7 mouse cellular contexts compared by ENCODE assay signal in the genomic region with DNA sequence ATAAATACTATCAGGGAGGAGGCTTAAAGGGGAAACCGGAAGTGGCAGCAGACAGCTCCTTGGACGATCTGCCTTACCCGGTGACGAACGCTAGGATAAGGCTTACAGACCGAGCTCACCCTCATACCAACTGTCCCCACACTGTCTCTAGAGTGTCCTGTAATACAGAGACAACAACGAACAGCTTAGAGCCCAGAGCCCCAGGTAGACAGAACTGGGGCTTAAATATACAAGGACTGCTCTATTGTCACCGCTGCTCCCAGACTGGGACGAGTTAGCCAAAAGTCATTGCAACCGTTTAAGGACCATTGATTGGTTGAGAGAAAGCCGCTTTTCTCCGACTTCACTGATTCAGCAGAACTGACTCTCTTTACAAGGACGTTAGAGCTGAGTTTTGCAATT. TPM values are rescaled to one million over a fixed set of nuclear protein-coding genes. Genes with fewer than 3 reads are reported as not detected.
A peak's percentile ranks its signal among the peaks of the same experiment; 100 is the strongest.
DNase-seq lines count a peak whose midpoint lies in the region; ATAC-seq and TF ChIP-seq lines count a peak whose summit lies in the region.

No protein-coding gene starts in this region.

- peak overlapping the region; percentile 27 for H3K9ac ChIP-seq in liver, adult 2 months (ENCODE audit: low read depth, low read length)
- no peak overlapping the region for H3K9ac ChIP-seq in embryonic facial prominence, embryonic 14.5 days (ENCODE audit: low read depth, low read length)
- no peak overlapping the region for H3K9ac ChIP-seq in neural tube, embryonic 13.5 days

- no peak for TF ChIP-seq POLR2A in liver, adult 2 months (IDR thresholded peaks at IDR 0.05; ENCODE audit: extremely low read depth, insufficient read depth, low read length)

- ATAC-seq in embryonic facial prominence, embryonic 14.5 days (ENCODE audit: low read depth) = 0 out of 2 replicates have a peak, but pooled peaks have one; percentile 22
- ATAC-seq in inflammation-experienced regulatory T-cells, adult 6 months = peak; percentile 67
- ATAC-seq in neural tube, embryonic 13.5 days (ENCODE audit: low read depth) = no peak

- no peaks in the 10 kb centered on the region for H3K9me3 ChIP-seq in embryonic facial prominence, embryonic 14.5 days (ENCODE audit: control insufficient read depth, low read length)
- no peaks in the 10 kb centered on the region for H3K9me3 ChIP-seq in neural tube, embryonic 13.5 days

- peak overlapping the region; percentile 13 for H3K4me2 ChIP-seq in embryonic facial prominence, embryonic 14.5 days (ENCODE audit: low read depth, low read length)
- H3K4me2 ChIP-seq in neural tube, embryonic 13.5 days = peak overlapping the region; percentile 36

- H3K36me3 ChIP-seq in liver, adult 2 months (ENCODE audit: control insufficient read depth, insufficient read depth, low read length) = no peaks in the 10 kb centered on the region
- H3K36me3 ChIP-seq in embryonic facial prominence, embryonic 14.5 days (ENCODE audit: control insufficient read depth, insufficient read depth, low read length) = no peaks in the 10 kb centered on the region
- H3K36me3 ChIP-seq in neural tube, embryonic 13.5 days = no peaks in the 10 kb centered on the region

- H3K27ac ChIP-seq in liver, adult 2 months (replicated peaks; ENCODE audit: insufficient read depth, low read depth, low read length) = no peak overlapping the region
- no peak overlapping the region for H3K27ac ChIP-seq in embryonic facial prominence, embryonic 14.5 days (replicated peaks; ENCODE audit: low read depth, low read length)
- no peak overlapping the region for H3K27ac ChIP-seq in neural tube, embryonic 13.5 days (replicated peaks)

- peak overlapping the region; percentile 25; the same call in 1 of the 2 replicates for H3K4me3 ChIP-seq in liver, adult 2 months (ENCODE audit: insufficient read depth, low read depth, low read length)
- H3K4me3 ChIP-seq in embryonic facial prominence, embryonic 14.5 days (ENCODE audit: low read depth, low read length) = no peak overlapping the region
- no peak overlapping the region for H3K4me3 ChIP-seq in neural tube, embryonic 13.5 days

- peaks cover 4% of the 10 kb centered on the region; the same call in 1 of the 2 replicates for H3K4me1 ChIP-seq in liver, adult 2 months (ENCODE audit: control insufficient read depth, insufficient read depth, low read length)
- H3K4me1 ChIP-seq in embryonic facial prominence, embryonic 14.5 days (ENCODE audit: control insufficient read depth, insufficient read depth, low read length) = peaks cover 4% of the 10 kb centered on the region
- H3K4me1 ChIP-seq in neural tube, embryonic 13.5 days (replicated peaks) = no peaks in the 10 kb centered on the region

- H3K27me3 ChIP-seq in liver, adult 2 months (ENCODE audit: control insufficient read depth, insufficient read depth, low read length) = no peaks in the 10 kb centered on the region
- no peaks in the 10 kb centered on the region for H3K27me3 ChIP-seq in embryonic facial prominence, embryonic 14.5 days (replicated peaks; ENCODE audit: control insufficient read depth, insufficient read depth, low read length)
- no peaks in the 10 kb centered on the region for H3K27me3 ChIP-seq in neural tube, embryonic 13.5 days

- 30% methylated on average over 13 of the region's 13 CpGs for WGBS in liver, adult 2 months
- WGBS in embryonic facial prominence, embryonic 14.5 days = 36% methylated on average over 13 of the region's 13 CpGs
- 55% methylated on average over 13 of the region's 13 CpGs for WGBS in neural tube, embryonic 13.5 days

- DNase-seq in liver, adult 2 months (ENCODE audit: extremely low read depth, low read depth, low spot score) = peak; percentile 68
- no peak for DNase-seq in liver
- DNase-seq in embryonic facial prominence, embryonic 14.5 days (ENCODE audit: low spot score) = no peak
- no peak for DNase-seq in cerebellum, adult 11-12 months
- no peak for DNase-seq in left cerebral cortex, adult 9 months (ENCODE audit: low spot score in 2 of 2)

- no peaks in the 10 kb centered on the region for H3K79me2 ChIP-seq in liver, adult 2 months (ENCODE audit: control insufficient read depth, insufficient read depth, low read length)

- TF ChIP-seq CTCF in liver, adult 2 months (IDR thresholded peaks at IDR 0.05; ENCODE audit: low read depth, low read length) = no peak; the same call in 1 of the 2 replicates

RNA-seq across cellular contexts. Expression of a gene that starts 15.5 kb away (rescaled TPM):
- total RNA-seq in liver, adult 2 months (2014; rRNA removed) = 8.1 and 8.9 TPM in 2 replicates
- polyA plus RNA-seq in liver, adult 2 months (2012; rRNA removed) = 3.2 and 4.1 TPM in 2 replicates
- polyA plus RNA-seq in embryonic facial prominence, embryonic 14.5 days (2014; fragmentation: Nextera tagmentation; extraction: Ambion mirVana) = 35.3 and 40.0 TPM in 2 replicates
- polyA plus RNA-seq in inflammation-experienced regulatory T-cells, adult 6 months (2017; shearing (Covaris generic)) = 10 to 100 TPM; 13.1 to 20.9 (median 19.4) TPM
- polyA plus RNA-seq in neural tube, embryonic 13.5 days (2015; fragmentation: Nextera tagmentation; extraction: Ambion mirVana) = 31.6 and 37.6 TPM in 2 replicates
